Mouse (Mus musculus) activated CD4-positive, CD25-positive, alpha-beta regulatory T cell, adult 4 months (primary cell): ENCODE data around the gene Naa35. TPM values are rescaled to one million over a fixed set of nuclear protein-coding genes. Genes with fewer than 3 reads are reported as not detected.
A peak's percentile ranks its signal among the peaks of the same experiment; 100 is the strongest.
"Not testable (repeated sequence)": the region's sequence is repeated elsewhere in the genome, so short reads cannot be mapped to it uniquely, and the experiment has no call there.

Source experiments
- ATAC-seq: one replicate; pipeline ENCODE4 v1.8.0; 2017
- polyA plus RNA-seq, 2 experiments: library from polyadenylated mRNA; unstranded; fragments of 100-300 nt; shearing (Covaris generic); gene quantifications; one replicate each; pipeline ENCODE4 v1.2.1; 2017

Gene Naa35
- polyA plus RNA-seq, 2 experiments from 2014 or later = 79.9 to 87.5 TPM

- ATAC-seq = no peak
These were observed 4.1 kb upstream of the Naa35 start for GRCm38 (mm10) chr13:59580954-59581353.

DNA sequence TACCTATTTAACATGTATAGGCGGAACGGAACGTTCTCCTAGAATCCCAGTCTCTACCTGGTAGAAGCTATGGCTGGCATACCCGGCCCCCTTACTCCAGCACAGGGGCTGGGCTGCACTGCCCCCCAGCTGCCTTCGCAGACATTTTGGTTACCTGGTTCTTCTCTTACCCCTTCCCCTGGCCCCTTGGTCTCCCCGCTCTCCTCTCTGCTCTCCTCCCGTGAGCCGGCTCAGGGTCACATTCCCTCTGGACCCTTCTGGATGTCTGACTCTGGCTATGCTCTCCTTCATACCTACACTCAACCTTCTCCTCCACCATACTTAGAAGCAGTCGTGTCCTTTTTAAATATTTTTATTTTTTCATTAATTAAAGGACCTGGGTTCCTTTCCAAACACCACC, 578 bp upstream of the Naa35 start:
- no peak for ATAC-seq

DNA sequence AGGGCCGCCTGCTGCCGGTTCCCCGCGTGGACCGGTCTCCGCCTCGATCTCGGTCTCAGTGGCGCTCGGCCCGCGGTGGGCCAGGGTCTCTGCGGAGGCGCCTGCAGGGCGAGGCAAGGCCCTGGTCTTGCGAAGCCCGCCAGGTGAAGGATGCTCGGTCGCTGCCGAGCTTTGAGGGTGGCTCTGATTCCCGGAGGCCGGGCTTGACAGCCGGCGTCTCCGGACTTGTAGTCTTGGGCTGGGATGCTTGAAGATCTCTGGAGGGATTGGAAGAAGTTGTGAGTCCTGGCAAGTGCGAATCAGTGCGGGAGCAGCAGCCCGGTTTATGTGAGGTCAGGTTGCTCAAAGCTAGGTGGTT, 568 bp downstream of the Naa35 start:
- peak; percentile 5 for ATAC-seq

GRCm38 (mm10) chr13:59587201-59587600, 2.1 kb downstream of the Naa35 start:
- no peak for ATAC-seq

DNA sequence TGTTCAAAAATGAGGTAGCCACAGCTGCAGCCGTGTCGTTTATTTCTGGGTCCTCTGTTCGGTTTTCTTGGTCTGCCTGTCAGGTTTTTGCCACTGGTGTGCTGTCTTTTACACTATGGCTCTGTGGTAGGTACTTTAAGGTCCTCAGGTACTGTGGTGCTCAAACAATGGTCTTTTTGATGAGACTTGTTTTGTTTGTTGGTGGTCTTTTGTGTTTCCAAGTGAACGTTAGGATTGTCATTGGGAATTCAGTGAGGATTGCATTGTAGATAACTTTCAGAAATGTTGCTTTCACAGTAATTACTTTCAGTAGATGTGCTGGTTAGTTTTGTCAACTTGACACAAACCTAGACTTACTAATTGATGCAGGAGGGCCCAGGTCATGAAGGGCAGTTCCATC, 4.6 kb downstream of the Naa35 start:
- no peak for ATAC-seq

GRCm38 (mm10) chr13:59590691-59591090, 5.6 kb downstream of the Naa35 start:
- ATAC-seq = no peak

GRCm38 (mm10) chr13:59592058-59592457, 7.0 kb downstream of the Naa35 start:
- not testable (repeated sequence) for ATAC-seq

DNA sequence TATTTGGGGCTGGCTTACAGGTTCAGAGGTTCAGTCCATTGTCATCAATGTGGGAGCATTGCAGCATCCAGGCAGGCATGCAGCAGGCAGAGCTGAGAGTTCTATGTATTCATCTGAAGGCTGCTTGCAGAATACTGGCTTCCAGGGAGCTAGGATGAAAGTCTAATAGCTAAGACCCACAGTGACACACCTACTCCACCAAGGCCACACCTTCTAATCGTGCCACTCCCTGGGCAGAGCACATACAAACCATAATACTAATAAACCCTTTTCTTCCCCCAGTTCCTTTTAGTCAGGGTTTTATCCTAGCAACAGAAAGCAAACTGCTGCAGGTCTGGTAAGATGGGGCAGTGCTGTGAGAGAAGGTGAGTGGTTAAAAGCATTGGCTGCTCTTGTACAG, 7.6 kb downstream of the Naa35 start:
- ATAC-seq = no peak

DNA sequence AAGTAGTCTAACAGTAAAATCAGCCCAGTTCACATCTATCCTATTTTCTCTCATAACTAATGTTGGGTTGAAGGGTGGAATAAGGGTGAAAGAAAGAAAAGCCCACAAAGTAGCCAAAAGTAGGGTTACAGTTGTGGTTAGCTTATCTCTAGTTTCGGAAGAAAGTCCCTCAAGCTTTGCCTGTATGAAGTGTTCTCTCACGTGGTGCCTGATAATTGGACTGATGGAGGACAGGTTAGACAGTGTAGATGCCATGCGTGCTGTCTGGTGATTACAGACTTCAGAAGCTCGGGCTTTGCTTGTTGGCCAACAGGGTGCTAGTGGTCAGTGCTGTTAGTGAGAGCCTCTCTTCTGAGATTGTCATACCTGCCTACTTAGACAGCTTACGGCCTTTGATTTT, 18.0 kb downstream of the Naa35 start:
- ATAC-seq = no peak

- no peak for ATAC-seq
These were observed 19.5 kb downstream of the Naa35 start for GRCm38 (mm10) chr13:59604511-59604910.

- ATAC-seq = no peak
These were observed 20.3 kb downstream of the Naa35 start for GRCm38 (mm10) chr13:59605221-59605922.

- no peak for ATAC-seq
These were observed 24.8 kb downstream of the Naa35 start for GRCm38 (mm10) chr13:59609885-59610284.

DNA sequence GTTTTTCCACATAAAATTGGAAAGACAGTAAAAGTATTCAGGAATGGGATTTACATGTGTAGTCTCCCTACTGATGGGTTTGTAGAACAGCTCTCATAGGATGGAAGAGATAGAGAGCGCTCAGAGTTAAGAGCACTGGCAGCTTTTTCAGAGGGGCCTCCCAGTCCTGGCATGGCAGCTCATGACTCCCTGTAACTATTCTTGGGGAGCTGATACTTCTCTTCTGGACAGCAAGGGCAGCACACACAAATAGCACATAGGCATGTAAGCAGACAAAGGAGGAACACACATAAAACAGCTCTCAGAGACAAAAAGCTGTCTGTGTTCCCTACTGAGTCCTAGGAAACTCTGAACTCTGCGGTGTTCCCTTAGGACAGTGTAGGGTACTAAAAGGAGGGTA, 25.4 kb downstream of the Naa35 start:
- ATAC-seq = no peak

DNA sequence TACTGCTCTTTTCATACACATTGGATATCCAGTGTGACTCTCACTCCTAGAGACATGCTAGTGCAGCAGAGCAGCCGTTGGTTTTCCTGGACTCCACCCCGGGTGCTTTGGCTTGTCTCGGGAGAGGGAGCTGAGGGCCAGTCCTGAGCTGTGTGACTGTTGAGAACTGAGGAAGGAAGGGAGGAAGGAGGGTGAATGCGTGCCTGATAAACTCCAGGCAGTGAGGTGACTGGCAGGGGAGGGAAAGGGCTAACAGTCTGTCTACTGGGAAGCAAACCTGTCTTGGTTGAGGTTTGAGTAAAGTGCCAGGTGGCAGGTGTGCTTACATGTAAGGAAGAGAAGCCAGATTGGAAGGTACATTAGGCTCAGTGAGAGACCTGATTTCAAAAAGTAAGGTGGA, 28.8 kb downstream of the Naa35 start:
- ATAC-seq = no peak

DNA sequence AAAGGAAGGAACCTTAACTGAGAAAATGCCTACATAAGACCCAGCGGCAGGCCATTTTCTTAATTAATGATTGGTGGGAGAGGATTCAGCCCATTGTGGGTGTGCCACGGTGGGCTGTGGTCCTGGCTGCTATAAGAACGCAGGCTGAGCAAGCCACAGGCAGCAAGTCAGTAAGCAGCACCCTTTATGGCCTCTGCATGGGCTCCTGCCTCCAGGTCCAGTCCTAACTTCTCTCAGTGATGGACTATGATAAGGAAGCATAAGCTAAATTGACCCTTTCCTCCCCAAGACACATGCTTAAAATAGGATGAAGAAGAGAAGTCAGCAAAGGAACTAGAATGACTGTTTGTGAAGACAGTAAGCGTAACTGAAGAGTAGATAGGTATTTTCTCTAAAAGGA, 30.1 kb downstream of the Naa35 start:
- ATAC-seq = no peak

GRCm38 (mm10) chr13:59615554-59615953, 30.5 kb downstream of the Naa35 start:
- no peak for ATAC-seq

DNA sequence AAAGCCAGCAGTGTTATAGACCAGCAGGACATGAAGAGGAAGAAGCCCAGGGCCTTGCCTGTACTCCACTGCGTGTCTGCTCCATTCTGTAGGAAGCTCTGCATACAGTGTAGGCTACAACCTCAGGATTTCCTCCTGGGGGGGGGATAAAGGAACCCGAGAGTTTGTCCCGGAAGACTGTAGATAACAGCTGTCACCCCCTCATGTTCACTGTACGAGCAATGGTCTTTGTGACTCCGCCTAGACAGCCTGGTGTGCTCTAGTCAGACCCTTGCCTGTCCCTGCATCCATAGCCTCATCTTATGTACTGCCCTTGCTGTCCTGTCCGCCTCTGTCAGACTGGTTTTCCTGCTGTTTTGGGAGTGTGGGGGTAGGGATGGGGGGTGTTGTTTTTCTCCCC, 33.4 kb downstream of the Naa35 start:
- no peak for ATAC-seq

DNA sequence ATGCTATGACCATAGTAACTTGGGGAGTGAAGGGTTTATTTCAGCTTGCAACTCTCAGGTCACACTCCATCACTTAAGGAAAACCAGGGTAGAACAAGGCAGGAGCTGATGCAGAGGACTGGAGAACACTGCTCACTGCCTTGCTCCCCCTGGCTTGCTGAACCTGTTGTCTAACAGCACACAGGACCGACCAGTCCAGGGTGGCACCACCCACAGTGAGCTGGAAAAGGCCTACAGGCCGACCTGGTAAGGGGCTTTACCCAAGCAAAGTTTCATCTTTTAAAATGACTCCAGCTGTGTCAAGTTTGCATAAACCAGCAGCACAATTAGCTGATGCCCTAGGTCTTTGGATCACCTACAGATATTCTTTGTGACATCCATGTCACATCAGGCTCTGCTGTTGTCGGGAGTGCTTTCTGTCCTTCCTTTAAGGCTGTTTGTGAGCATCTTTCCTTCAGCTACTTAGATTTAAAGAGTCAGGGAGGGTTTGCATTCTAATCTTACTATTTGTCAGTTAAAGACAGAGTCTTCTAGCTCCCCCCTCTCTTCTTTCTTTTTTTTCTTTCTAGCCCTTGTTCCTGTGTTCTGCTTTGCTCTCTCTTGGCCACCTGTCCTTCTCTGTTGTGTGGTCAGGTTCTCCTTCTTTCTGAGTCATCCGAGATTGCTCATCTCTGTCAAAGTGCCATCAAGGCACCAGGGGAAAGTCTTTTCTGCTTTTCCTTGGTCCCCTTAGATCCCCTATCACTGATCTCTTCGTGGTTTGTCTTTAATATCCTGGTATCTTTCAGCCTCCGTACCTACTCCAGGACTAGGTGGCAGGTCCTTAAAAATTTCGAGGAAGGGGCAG, 36.8 kb downstream of the Naa35 start:
- ATAC-seq = no peak

GRCm38 (mm10) chr13:59624389-59624788, 39.3 kb downstream of the Naa35 start:
- no peak for ATAC-seq

- ATAC-seq = no peak
These were observed 39.8 kb downstream of the Naa35 start for GRCm38 (mm10) chr13:59624903-59625302.

GRCm38 (mm10) chr13:59626739-59627138, 41.7 kb downstream of the Naa35 start:
- ATAC-seq = no peak

GRCm38 (mm10) chr13:59634637-59635036, 49.6 kb downstream of the Naa35 start:
- ATAC-seq = no peak

DNA sequence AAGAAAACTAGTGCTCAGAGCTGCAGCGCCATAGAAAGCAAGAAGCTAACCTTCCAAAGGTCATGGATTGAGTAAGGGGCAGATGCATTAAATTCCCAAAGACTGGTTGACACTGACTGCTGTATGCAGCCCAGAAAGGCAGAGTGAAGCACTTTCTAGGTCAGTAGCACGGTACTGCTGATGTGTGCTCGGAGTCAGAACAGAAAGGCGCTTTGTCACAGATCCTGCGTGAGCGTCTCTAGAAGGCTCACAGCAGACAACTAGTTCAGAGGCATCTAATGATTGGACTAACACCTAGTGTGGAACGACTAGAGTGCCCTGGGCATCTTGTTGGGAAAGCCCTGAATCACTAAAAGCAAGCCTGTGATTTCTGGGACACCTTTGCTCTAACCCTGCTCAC, 52.7 kb downstream of the Naa35 start:
- no peak for ATAC-seq
